ENCODE assay signal across 21 mouse cellular contexts in genomic region chr12:56537342-56537741, GRCm38 (mm10). TPM values are rescaled to one million over a fixed set of nuclear protein-coding genes. Genes with fewer than 3 reads are reported as not detected.
DNase-seq lines count a peak whose midpoint lies in the region; ATAC-seq and TF ChIP-seq lines count a peak whose summit lies in the region.
"Had no signal": no experiment of that assay in that cellular context is flagged by ENCODE, and none has a peak within 500 bp of the region (broad histone marks: within the 10 kb centered on the region; RNA-seq: fewer than 3 reads in every experiment).

No protein-coding gene starts in this region.

- intact Hi-C loops in heart, adult 2 months (cut with DNase I), result no loop called here

- H3K4me1 ChIP-seq in forebrain, embryonic 14.5 days (ENCODE audit: control insufficient read depth, insufficient read depth, low read length), result no peaks in the 10 kb centered on the region
- no peaks in the 10 kb centered on the region; the same call in 1 of the 2 replicates for H3K4me1 ChIP-seq in cerebellum, adult 2 months (ENCODE audit: control insufficient read depth, insufficient read depth, low read length)
- H3K4me1 ChIP-seq in kidney, embryonic 14.5 days (ENCODE audit: control insufficient read depth, insufficient read depth, low read length), result peaks cover 7% of the 10 kb centered on the region; the same call in 1 of the 2 replicates
- H3K4me1 ChIP-seq in heart, adult 2 months (ENCODE audit: control insufficient read depth, insufficient read depth, low read length), result no peaks in the 10 kb centered on the region
- H3K4me1 ChIP-seq: liver, embryonic 15.5 days had no signal

- no peaks in the 10 kb centered on the region for H3K79me2 ChIP-seq in heart, adult 2 months (replicated peaks; ENCODE audit: control insufficient read depth, insufficient read depth, low read length)

- TF ChIP-seq CTCF in brain, embryonic 14.5 days (IDR thresholded peaks at IDR 0.05; ENCODE audit: borderline replicate concordance, extremely low read depth, insufficient read depth, insufficient read length), result no peak
- TF ChIP-seq CTCF in cerebellum, adult 2 months (IDR thresholded peaks at IDR 0.05; ENCODE audit: borderline replicate concordance, insufficient read depth, low read depth, low read length), result no peak
- TF ChIP-seq CTCF in heart, adult 2 months (IDR thresholded peaks at IDR 0.05), result no peak

- peak overlapping the region; percentile 32; the same call in 1 of the 2 replicates for H3K4me2 ChIP-seq in forebrain, embryonic 14.5 days (ENCODE audit: low read length)
- H3K4me2 ChIP-seq in kidney, embryonic 14.5 days (replicated peaks; ENCODE audit: low read depth, low read length), result no peak overlapping the region
- H3K4me2 ChIP-seq: embryonic facial prominence, embryonic 12.5 days; limb, embryonic 13.5 days; liver, embryonic 15.5 days; neural tube, embryonic 12.5 days had no signal

- H3K36me3 ChIP-seq in forebrain, embryonic 14.5 days (ENCODE audit: control insufficient read depth, insufficient read depth, low read length), result no peaks in the 10 kb centered on the region
- H3K36me3 ChIP-seq in kidney, embryonic 14.5 days (ENCODE audit: control insufficient read depth, insufficient read depth, low read length), result no peaks in the 10 kb centered on the region
- no peaks in the 10 kb centered on the region for H3K36me3 ChIP-seq in heart, adult 2 months (ENCODE audit: control insufficient read depth, insufficient read depth, low read length)
- H3K36me3 ChIP-seq: embryonic facial prominence, embryonic 12.5 days; heart, embryonic 10.5 days; limb, embryonic 13.5 days; liver, embryonic 15.5 days; neural tube, embryonic 12.5 days had no signal

- H3K4me3 ChIP-seq in forebrain, embryonic 14.5 days (ENCODE audit: low read depth, low read length), result peak overlapping the region; percentile 33
- no peak overlapping the region for H3K4me3 ChIP-seq in cerebellum, adult 2 months (replicated peaks; ENCODE audit: insufficient read depth, low read depth, low read length)
- H3K4me3 ChIP-seq in kidney, embryonic 14.5 days (ENCODE audit: low read length), result no peak overlapping the region
- no peak overlapping the region for H3K4me3 ChIP-seq in heart, adult 2 months
- H3K4me3 ChIP-seq: embryonic facial prominence, embryonic 12.5 days; limb, embryonic 13.5 days; liver, embryonic 15.5 days; neural tube, embryonic 12.5 days had no signal

- DNase-seq in ZHBTc4 (ENCODE audit: low read depth, low spot score), result peak; percentile 28
- peak; percentile 59 for DNase-seq in brain, embryonic 14.5 days (ENCODE audit: low read depth)
- no peak for DNase-seq in forebrain, embryonic 14.5 days (ENCODE audit: low spot score)
- DNase-seq in lung, postnatal 36 days, result peak; percentile 39
- no peak for DNase-seq in cerebellum, adult 2 months
- DNase-seq in heart, adult 2 months, result no peak
- DNase-seq: adrenal gland, postnatal 14 days; gastrocnemius, postnatal 10 days; kidney, adult 9 months had no signal

- TF ChIP-seq EP300 in heart, adult 2 months (IDR thresholded peaks at IDR 0.05; ENCODE audit: insufficient read depth, low read depth, low read length), result no peak

- WGBS in forebrain, embryonic 14.5 days, result under 1% methylated on average over 19 of the region's 19 CpGs
- under 1% methylated on average over 19 of the region's 19 CpGs for WGBS in cerebellum, adult 2 months
- under 1% methylated on average over 19 of the region's 19 CpGs for WGBS in kidney, embryonic 14.5 days
- 2% methylated on average over 19 of the region's 19 CpGs for WGBS in heart, adult 2 months

- no peak for TF ChIP-seq POLR2A in brain, embryonic 14.5 days (IDR thresholded peaks at IDR 0.05; ENCODE audit: borderline replicate concordance, extremely low read depth, insufficient read depth, insufficient read length, poor library complexity, severe bottlenecking)
- TF ChIP-seq POLR2A in cerebellum, adult 2 months (IDR thresholded peaks at IDR 0.05; ENCODE audit: borderline replicate concordance, insufficient read depth, low read length), result no peak
- TF ChIP-seq POLR2A in heart, adult 2 months (IDR thresholded peaks at IDR 0.05; ENCODE audit: insufficient read depth, low read depth, low read length), result no peak

- no peaks in the 10 kb centered on the region for H3K9me3 ChIP-seq in forebrain, embryonic 14.5 days (replicated peaks; ENCODE audit: control insufficient read depth, low read length)
- no peaks in the 10 kb centered on the region for H3K9me3 ChIP-seq in kidney, embryonic 14.5 days (ENCODE audit: control insufficient read depth, low read length)
- H3K9me3 ChIP-seq: embryonic facial prominence, embryonic 12.5 days; heart, embryonic 10.5 days; limb, embryonic 13.5 days; liver, embryonic 15.5 days; neural tube, embryonic 12.5 days had no signal

- H3K27me3 ChIP-seq in forebrain, embryonic 14.5 days (replicated peaks; ENCODE audit: control insufficient read depth, insufficient read depth, low read length), result peaks cover 82% of the 10 kb centered on the region
- H3K27me3 ChIP-seq in cerebellum, adult 2 months (ENCODE audit: control insufficient read depth, insufficient read depth, low read length), result peaks cover 14% of the 10 kb centered on the region; the same call in 1 of the 2 replicates
- peaks cover 94% of the 10 kb centered on the region for H3K27me3 ChIP-seq in kidney, embryonic 14.5 days (ENCODE audit: control insufficient read depth, insufficient read depth, low read length)
- peaks cover 41% of the 10 kb centered on the region for H3K27me3 ChIP-seq in heart, adult 2 months (ENCODE audit: control insufficient read depth, insufficient read depth, low read length)

- ATAC-seq in forebrain, embryonic 14.5 days, result no peak
- no peak for ATAC-seq in kidney, embryonic 14.5 days (ENCODE audit: low FRiP score, low TSS enrichment)
- ATAC-seq: CD4-positive, CD25-positive, alpha-beta regulatory T cell, adult 4 months; hindbrain, postnatal 0 days had no signal

- no peak overlapping the region for H3K9ac ChIP-seq in forebrain, embryonic 14.5 days (ENCODE audit: low read length)
- no peak overlapping the region for H3K9ac ChIP-seq in kidney, embryonic 14.5 days (ENCODE audit: low read depth, low read length)
- no peak overlapping the region for H3K9ac ChIP-seq in heart, adult 2 months (ENCODE audit: low read depth, low read length)
- H3K9ac ChIP-seq: embryonic facial prominence, embryonic 12.5 days; limb, embryonic 13.5 days; liver, embryonic 15.5 days; neural tube, embryonic 12.5 days had no signal

- H3K27ac ChIP-seq in forebrain, embryonic 14.5 days (ENCODE audit: low read depth, low read length), result no peak overlapping the region; the same call in 1 of the 2 replicates
- H3K27ac ChIP-seq in cerebellum, adult 2 months (ENCODE audit: insufficient read depth, low read length), result no peak overlapping the region
- no peak overlapping the region for H3K27ac ChIP-seq in kidney, embryonic 14.5 days (ENCODE audit: low read depth, low read length)
- H3K27ac ChIP-seq in heart, adult 2 months, result no peak overlapping the region
- H3K27ac ChIP-seq: embryonic facial prominence, embryonic 12.5 days; heart, embryonic 10.5 days; hindbrain, postnatal 0 days; limb, embryonic 13.5 days; liver, embryonic 15.5 days; neural tube, embryonic 12.5 days had no signal

RNA-seq across cellular contexts. Expression of gene Nkx2-1, which starts 0.6 kb away (rescaled TPM):
- polyA plus RNA-seq in brain, embryonic 14.5 days (2012; rRNA removed), result 29.4 and 75.7 TPM in 2 replicates
- polyA plus RNA-seq in forebrain, embryonic 14.5 days (2014; fragmentation: Nextera tagmentation; extraction: Ambion mirVana), result 13.9 and 15.9 TPM in 2 replicates
- not detected in 2 replicates for polyA plus RNA-seq in cerebellum, adult 2 months (2012; rRNA removed)
- polyA plus RNA-seq in kidney, embryonic 14.5 days (2014; fragmentation: Nextera tagmentation; extraction: Ambion mirVana), result not detected in 2 replicates
- not detected for total RNA-seq in heart, adult 2 months (2021)
- 0.68 TPM in 1 of 2 replicates, not detected in the other for polyA plus RNA-seq in heart, adult 2 months (2012; rRNA removed)
- total RNA-seq: adrenal gland, postnatal 14 days; gastrocnemius, postnatal 10 days; MEL had no signal
- polyA plus RNA-seq: CD4-positive, CD25-positive, alpha-beta regulatory T cell, adult 4 months; hindbrain, postnatal 0 days; limb, embryonic 13.5 days; liver, embryonic 15.5 days; neural tube, embryonic 12.5 days; small intestine, adult 2 months; stomach, embryonic 14.5 days; thymus, postnatal 0 days had no signal

Comparison
In these comparisons a context has a peak if more than half of its experiments do, and no peak if none do; other contexts are left out.
1. DNase-seq: peak in ZHBTc4 (single experiment), brain, embryonic 14.5 days (single experiment) and lung, postnatal 36 days (single experiment); none in forebrain, embryonic 14.5 days (single experiment), cerebellum, adult 2 months (0 of 2) and heart, adult 2 months (0 of 2).